ENCODE assay signal across 11 mouse cellular contexts in the genomic region with DNA sequence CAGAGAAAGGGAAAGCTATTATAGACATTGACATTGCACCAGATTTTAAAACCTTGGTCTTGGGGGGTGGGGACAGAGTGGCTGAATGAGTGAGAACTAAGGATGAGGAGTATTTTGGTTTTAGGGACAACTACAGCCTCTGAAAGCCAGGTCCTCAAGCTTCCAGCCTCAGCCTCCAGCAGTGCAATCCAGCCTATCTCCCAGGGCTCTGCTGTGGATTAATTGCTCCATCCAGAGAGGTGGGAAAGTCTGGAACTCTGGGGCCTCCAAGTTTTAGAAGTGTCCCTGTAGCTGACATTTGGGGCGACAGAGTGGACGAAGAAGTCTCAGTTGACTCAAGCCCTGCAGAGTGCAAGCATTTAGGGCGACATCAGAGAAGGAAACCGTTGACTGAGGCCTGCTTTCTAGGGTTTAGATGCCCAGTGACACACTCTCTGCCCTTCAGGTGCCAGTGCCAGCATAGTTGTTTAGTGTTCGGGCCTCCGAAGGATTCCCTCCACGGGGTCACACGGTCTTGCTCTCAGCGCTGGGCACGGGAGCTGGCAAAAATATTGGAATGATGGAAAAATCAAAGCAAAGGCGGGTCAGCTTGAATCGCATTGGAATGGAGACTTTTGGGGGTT. TPM values are rescaled to one million over a fixed set of nuclear protein-coding genes. Genes with fewer than 3 reads are reported as not detected.
DNase-seq lines count a peak whose midpoint lies in the region; ATAC-seq lines count a peak whose summit lies in the region.
"Had no signal": no experiment of that assay in that cellular context is flagged by ENCODE, and none has a peak within 500 bp of the region (broad histone marks: within the 10 kb centered on the region; RNA-seq: fewer than 3 reads in every experiment).

No protein-coding gene starts in this region.

- peaks cover 37% of the 10 kb centered on the region for H3K4me1 ChIP-seq in heart, embryonic 10.5 days
- peaks cover 6% of the 10 kb centered on the region; the same call in 1 of the 2 replicates for H3K4me1 ChIP-seq in lung, embryonic 16.5 days (replicated peaks; ENCODE audit: control insufficient read depth, insufficient read depth, low read length)
- H3K4me1 ChIP-seq in liver, embryonic 11.5 days (replicated peaks; ENCODE audit: control insufficient read depth, insufficient read depth, low read length) = peaks cover 15% of the 10 kb centered on the region

- H3K27ac ChIP-seq in heart, embryonic 10.5 days = no peak overlapping the region; the same call in 1 of the 2 replicates
- H3K27ac ChIP-seq in lung, embryonic 16.5 days (ENCODE audit: low read length) = peak overlapping the region; percentile 92
- peak overlapping the region; percentile 74 for H3K27ac ChIP-seq in liver, embryonic 11.5 days (ENCODE audit: low read depth, low read length)
- H3K27ac ChIP-seq: layer of hippocampus, adult 2 months had no signal

- no peak for DNase-seq in heart, embryonic 10.5 days (ENCODE audit: low spot score)
- DNase-seq in heart, postnatal 36 days = no peak
- no peak for DNase-seq in lung, postnatal 10 days
- no peak for DNase-seq in liver, embryonic 11.5 days (ENCODE audit: low spot score)
- no peak for DNase-seq in left cerebral cortex, adult 11 months (ENCODE audit: low spot score)
- DNase-seq in right cerebral cortex, postnatal 14 days = no peak
- DNase-seq: cerebellum, postnatal 36 days had no signal

- peak overlapping the region; percentile 79 for H3K4me2 ChIP-seq in lung, embryonic 16.5 days (ENCODE audit: low read depth, low read length)
- H3K4me2 ChIP-seq in liver, embryonic 11.5 days = peak overlapping the region; percentile 69

- H3K9me3 ChIP-seq in heart, embryonic 10.5 days = no peaks in the 10 kb centered on the region
- H3K9me3 ChIP-seq in lung, embryonic 16.5 days (ENCODE audit: control insufficient read depth, low read length) = no peaks in the 10 kb centered on the region
- H3K9me3 ChIP-seq in liver, embryonic 11.5 days (ENCODE audit: control insufficient read depth, low read length) = no peaks in the 10 kb centered on the region

- ATAC-seq in lung, embryonic 16.5 days (ENCODE audit: low read depth) = no peak
- ATAC-seq in liver, embryonic 11.5 days (replicated peaks; ENCODE audit: low FRiP score) = no peak
- no peak for ATAC-seq in erythroblast, adult 5-6 weeks (replicated peaks; ENCODE audit: low FRiP score, poor library complexity, severe bottlenecking)
- ATAC-seq: midbrain, embryonic 16.5 days had no signal

- no peaks in the 10 kb centered on the region for H3K36me3 ChIP-seq in heart, embryonic 10.5 days
- H3K36me3 ChIP-seq in lung, embryonic 16.5 days (ENCODE audit: control insufficient read depth, insufficient read depth, low read length) = no peaks in the 10 kb centered on the region
- H3K36me3 ChIP-seq in liver, embryonic 11.5 days (ENCODE audit: control insufficient read depth, insufficient read depth, low read length) = no peaks in the 10 kb centered on the region

- peak overlapping the region; percentile 72 for H3K9ac ChIP-seq in lung, embryonic 16.5 days (ENCODE audit: low read length)
- H3K9ac ChIP-seq in liver, embryonic 11.5 days (ENCODE audit: low read depth, low read length) = 0 out of 2 replicates have a peak overlapping the region, but pooled peaks have one; percentile 8

- H3K4me3 ChIP-seq in heart, embryonic 10.5 days = 0 out of 2 replicates have a peak overlapping the region, but pooled peaks have one; percentile 46
- H3K4me3 ChIP-seq in lung, embryonic 16.5 days (ENCODE audit: low read length) = peak overlapping the region; percentile 53
- H3K4me3 ChIP-seq in liver, embryonic 11.5 days (ENCODE audit: low read depth, low read length) = peak overlapping the region; percentile 45
- H3K4me3 ChIP-seq: layer of hippocampus, adult 2 months had no signal

- intact Hi-C loops in heart, postnatal 36 days (cut with DNase I) = loop anchor here (2.0 kb wide), 1 partner anchor 39 kb away; no protein-coding TSS in a partner anchor

- 13% methylated on average over 12 of the region's 12 CpGs for WGBS in heart, embryonic 10.5 days
- 11% methylated on average over 12 of the region's 12 CpGs for whole genome bisulfite sequencing in lung, embryonic 16.5 days
- 17% methylated on average over 12 of the region's 12 CpGs for WGBS in liver, embryonic 11.5 days

- peaks cover 99% of the 10 kb centered on the region for H3K27me3 ChIP-seq in heart, embryonic 10.5 days (ENCODE audit: insufficient read depth, poor library complexity, severe bottlenecking)
- peaks cover 43% of the 10 kb centered on the region for H3K27me3 ChIP-seq in lung, embryonic 16.5 days (ENCODE audit: control insufficient read depth, insufficient read depth, low read depth, low read length)
- peaks cover 100% of the 10 kb centered on the region for H3K27me3 ChIP-seq in liver, embryonic 11.5 days (replicated peaks; ENCODE audit: control insufficient read depth, insufficient read depth, low read length)

RNA-seq across cellular contexts. Expression of gene Hoxb4, which starts 4.2 kb away (rescaled TPM):
- polyA plus RNA-seq in heart, embryonic 10.5 days (2016; fragmentation: Nextera tagmentation; extraction: Ambion mirVana) = 0.31 and 2.0 TPM in 2 replicates
- total RNA-seq in heart, postnatal 36 days (2021) = under 1 TPM; 0.51 to 0.53 TPM
- polyA plus RNA-seq in lung, embryonic 16.5 days (2015; fragmentation: Nextera tagmentation; extraction: Ambion mirVana) = 3.4 TPM in 2 replicates
- polyA plus RNA-seq in liver, embryonic 11.5 days (2014; fragmentation: Nextera tagmentation; extraction: Ambion mirVana) = 0.71 and 1.1 TPM in 2 replicates
- total RNA-seq in erythroblast, adult 5-6 weeks (2015; ENCODE audit: low replicate concordance) = 0.63 TPM in 1 of 2 replicates, not detected in the other
- 0.56 and 0.77 TPM in 2 replicates for total RNA-seq in erythroblast, adult 5-6 weeks (2017; ENCODE audit: low replicate concordance)
- total RNA-seq: layer of hippocampus, adult 2 months had no signal
- polyA plus RNA-seq: midbrain, embryonic 16.5 days had no signal

RNA-seq across cellular contexts. Expression of gene Hoxb3, which starts 9.2 kb away (rescaled TPM):
- 0.42 and 1.8 TPM in 2 replicates for polyA plus RNA-seq in heart, embryonic 10.5 days (2016; fragmentation: Nextera tagmentation; extraction: Ambion mirVana)
- total RNA-seq in heart, postnatal 36 days (2021) = under 1 TPM; 0.42 to 0.68 TPM
- 2.1 and 2.6 TPM in 2 replicates for polyA plus RNA-seq in lung, embryonic 16.5 days (2015; fragmentation: Nextera tagmentation; extraction: Ambion mirVana)
- polyA plus RNA-seq in liver, embryonic 11.5 days (2014; fragmentation: Nextera tagmentation; extraction: Ambion mirVana) = 0.97 and 1.3 TPM in 2 replicates
- total RNA-seq in erythroblast, adult 5-6 weeks (2015; ENCODE audit: low replicate concordance) = not detected in 2 replicates
- not detected in 2 replicates for total RNA-seq in erythroblast, adult 5-6 weeks (2017; ENCODE audit: low replicate concordance)
- total RNA-seq: layer of hippocampus, adult 2 months had no signal
- polyA plus RNA-seq: midbrain, embryonic 16.5 days had no signal

RNA-seq across cellular contexts. Expression of gene Hoxb5, which starts 10.8 kb away (rescaled TPM):
- polyA plus RNA-seq in heart, embryonic 10.5 days (2016; fragmentation: Nextera tagmentation; extraction: Ambion mirVana) = 1.0 and 5.2 TPM in 2 replicates
- under 1 TPM; 0.19 to 0.22 TPM for total RNA-seq in heart, postnatal 36 days (2021)
- polyA plus RNA-seq in lung, embryonic 16.5 days (2015; fragmentation: Nextera tagmentation; extraction: Ambion mirVana) = 39.2 and 46.6 TPM in 2 replicates
- 3.7 and 4.5 TPM in 2 replicates for polyA plus RNA-seq in liver, embryonic 11.5 days (2014; fragmentation: Nextera tagmentation; extraction: Ambion mirVana)
- total RNA-seq in erythroblast, adult 5-6 weeks (2015; ENCODE audit: low replicate concordance) = not detected in 2 replicates
- total RNA-seq in erythroblast, adult 5-6 weeks (2017; ENCODE audit: low replicate concordance) = not detected in 2 replicates
- total RNA-seq: layer of hippocampus, adult 2 months had no signal
- polyA plus RNA-seq: midbrain, embryonic 16.5 days had no signal

RNA-seq across cellular contexts. Expression of gene Hoxb6, which starts 21.6 kb away (rescaled TPM):
- polyA plus RNA-seq in heart, embryonic 10.5 days (2016; fragmentation: Nextera tagmentation; extraction: Ambion mirVana) = 0.42 and 2.2 TPM in 2 replicates
- not detected for total RNA-seq in heart, postnatal 36 days (2021)
- 8.8 and 11.6 TPM in 2 replicates for polyA plus RNA-seq in lung, embryonic 16.5 days (2015; fragmentation: Nextera tagmentation; extraction: Ambion mirVana)
- 1.9 and 2.4 TPM in 2 replicates for polyA plus RNA-seq in liver, embryonic 11.5 days (2014; fragmentation: Nextera tagmentation; extraction: Ambion mirVana)
- total RNA-seq in erythroblast, adult 5-6 weeks (2015; ENCODE audit: low replicate concordance) = not detected in 2 replicates
- not detected in 2 replicates for total RNA-seq in erythroblast, adult 5-6 weeks (2017; ENCODE audit: low replicate concordance)
- total RNA-seq: layer of hippocampus, adult 2 months had no signal
- polyA plus RNA-seq: midbrain, embryonic 16.5 days had no signal

RNA-seq across cellular contexts. Expression of gene Hoxb7, which starts 27.5 kb away (rescaled TPM):
- polyA plus RNA-seq in heart, embryonic 10.5 days (2016; fragmentation: Nextera tagmentation; extraction: Ambion mirVana) = 0.11 and 1.3 TPM in 2 replicates
- total RNA-seq in heart, postnatal 36 days (2021) = not detected
- 2.2 and 3.2 TPM in 2 replicates for polyA plus RNA-seq in lung, embryonic 16.5 days (2015; fragmentation: Nextera tagmentation; extraction: Ambion mirVana)
- polyA plus RNA-seq in liver, embryonic 11.5 days (2014; fragmentation: Nextera tagmentation; extraction: Ambion mirVana) = 1.6 and 2.0 TPM in 2 replicates
- not detected in 2 replicates for total RNA-seq in erythroblast, adult 5-6 weeks (2015; ENCODE audit: low replicate concordance)
- not detected in 2 replicates for total RNA-seq in erythroblast, adult 5-6 weeks (2017; ENCODE audit: low replicate concordance)
- total RNA-seq: layer of hippocampus, adult 2 months had no signal
- polyA plus RNA-seq: midbrain, embryonic 16.5 days had no signal
